Comparison of ENCODE assay signal across 21 mouse cellular contexts in genomic region chr1:191217939-191218338, GRCm38 (mm10). TPM values are rescaled to one million over a fixed set of nuclear protein-coding genes. Genes with fewer than 3 reads are reported as not detected.
DNase-seq lines count a peak whose midpoint lies in the region; ATAC-seq and TF ChIP-seq lines count a peak whose summit lies in the region.
"Had no signal": no experiment of that assay in that cellular context is flagged by ENCODE, and none has a peak within 500 bp of the region (broad histone marks: within the 10 kb centered on the region; RNA-seq: fewer than 3 reads in every experiment).

Gene Atf3 (minus strand): TSS chr1:191218039.

- 76% methylated on average over 6 of the region's 6 CpGs for WGBS in midbrain, embryonic 11.5 days
- WGBS in midbrain, postnatal 0 days, result 78% methylated on average over 6 of the region's 6 CpGs
- 74% methylated on average over 6 of the region's 6 CpGs for WGBS in limb, embryonic 10.5 days
- 70% methylated on average over 6 of the region's 6 CpGs for WGBS in hindbrain, postnatal 0 days

- H3K9ac ChIP-seq in midbrain, embryonic 11.5 days (ENCODE audit: low read length), result no peak within 1 kb of the TSS
- no peak within 1 kb of the TSS for H3K9ac ChIP-seq in midbrain, postnatal 0 days (replicated peaks; ENCODE audit: low read length, poor library complexity, severe bottlenecking)
- H3K9ac ChIP-seq in hindbrain, postnatal 0 days (replicated peaks; ENCODE audit: low read length), result no peak within 1 kb of the TSS
- H3K9ac ChIP-seq: embryonic facial prominence, embryonic 12.5 days; hindbrain, embryonic 12.5 days; liver, embryonic 12.5 days; lung, embryonic 14.5 days; neural tube, embryonic 13.5 days had no signal

- DNase-seq in gastrocnemius, postnatal 36 days, result no peak
- DNase-seq in gastrocnemius, postnatal 4 days (ENCODE audit: low spot score in 2 of 2), result no peak
- peak; percentile 41 for DNase-seq in midbrain, embryonic 11.5 days (ENCODE audit: low spot score, missing footprints)
- DNase-seq in midbrain, postnatal 0 days (ENCODE audit: low spot score), result no peak
- no peak for DNase-seq in limb, embryonic 10.5 days (ENCODE audit: low spot score)
- DNase-seq in right cerebral cortex, postnatal 25 days, result no peak
- no peak for DNase-seq in hindbrain, postnatal 0 days (ENCODE audit: low spot score)
- DNase-seq: adrenal gland, postnatal 14 days; cerebellum, adult 2 months; gastrocnemius, adult 2 months; lung, embryonic 14.5 days; right cerebral cortex, postnatal 14 days; thymus, postnatal 14 days had no signal

- H3K36me3 ChIP-seq in midbrain, embryonic 11.5 days (ENCODE audit: control insufficient read depth, insufficient read depth, low read length), result no peaks in the 10 kb centered on the region
- H3K36me3 ChIP-seq in midbrain, postnatal 0 days (ENCODE audit: insufficient read depth, low read length), result no peaks in the 10 kb centered on the region
- H3K36me3 ChIP-seq in limb, embryonic 10.5 days, result no peaks in the 10 kb centered on the region
- no peaks in the 10 kb centered on the region for H3K36me3 ChIP-seq in hindbrain, postnatal 0 days (ENCODE audit: insufficient read depth, low read length)
- H3K36me3 ChIP-seq: embryonic facial prominence, embryonic 12.5 days; hindbrain, embryonic 12.5 days; liver, embryonic 12.5 days; neural tube, embryonic 13.5 days had no signal

- no peaks in the 10 kb centered on the region for H3K9me3 ChIP-seq in midbrain, embryonic 11.5 days (ENCODE audit: control insufficient read depth, low read length)
- no peaks in the 10 kb centered on the region for H3K9me3 ChIP-seq in midbrain, postnatal 0 days (ENCODE audit: low read length)
- H3K9me3 ChIP-seq in limb, embryonic 10.5 days (replicated peaks), result no peaks in the 10 kb centered on the region
- no peaks in the 10 kb centered on the region for H3K9me3 ChIP-seq in hindbrain, postnatal 0 days (ENCODE audit: low read length)
- H3K9me3 ChIP-seq: embryonic facial prominence, embryonic 12.5 days; hindbrain, embryonic 12.5 days; liver, embryonic 12.5 days; neural tube, embryonic 13.5 days had no signal

- no peaks in the 10 kb centered on the region for H3K27me3 ChIP-seq in midbrain, embryonic 11.5 days (ENCODE audit: control insufficient read depth, insufficient read depth, low read length)
- H3K27me3 ChIP-seq in midbrain, postnatal 0 days (ENCODE audit: insufficient read depth, low read length), result no peaks in the 10 kb centered on the region
- H3K27me3 ChIP-seq in limb, embryonic 10.5 days (ENCODE audit: low read depth, poor library complexity, severe bottlenecking), result peaks cover 12% of the 10 kb centered on the region; the same call in 1 of the 2 replicates
- H3K27me3 ChIP-seq in hindbrain, postnatal 0 days (ENCODE audit: insufficient read depth, low read length), result no peaks in the 10 kb centered on the region
- H3K27me3 ChIP-seq: embryonic facial prominence, embryonic 12.5 days had no signal

- no peak for TF ChIP-seq CTCF in midbrain, postnatal 0 days (IDR thresholded peaks at IDR 0.05)
- TF ChIP-seq CTCF in hindbrain, postnatal 0 days (IDR thresholded peaks at IDR 0.05; ENCODE audit: low read depth), result no peak

- no peak within 1 kb of the TSS for H3K27ac ChIP-seq in midbrain, embryonic 11.5 days (ENCODE audit: low read depth, low read length)
- H3K27ac ChIP-seq in midbrain, postnatal 0 days (ENCODE audit: low read depth, low read length), result no peak within 1 kb of the TSS
- H3K27ac ChIP-seq in limb, embryonic 10.5 days, result no peak within 1 kb of the TSS
- no peak within 1 kb of the TSS for H3K27ac ChIP-seq in hindbrain, postnatal 0 days
- H3K27ac ChIP-seq: embryonic facial prominence, embryonic 12.5 days; gastrocnemius, adult 2 months; hindbrain, embryonic 12.5 days; layer of hippocampus, adult 2 months; liver, embryonic 12.5 days; neural tube, embryonic 13.5 days; stomach, postnatal 0 days had no signal

- peaks cover 3% of the 10 kb centered on the region; the same call in 1 of the 2 replicates for H3K4me1 ChIP-seq in midbrain, embryonic 11.5 days (ENCODE audit: control insufficient read depth, insufficient read depth, low read length)
- no peaks in the 10 kb centered on the region for H3K4me1 ChIP-seq in midbrain, postnatal 0 days (ENCODE audit: insufficient read depth, low read length)
- H3K4me1 ChIP-seq in limb, embryonic 10.5 days, result peaks cover 10% of the 10 kb centered on the region
- no peaks in the 10 kb centered on the region for H3K4me1 ChIP-seq in hindbrain, postnatal 0 days (ENCODE audit: insufficient read depth, low read length)
- H3K4me1 ChIP-seq: embryonic facial prominence, embryonic 12.5 days; liver, embryonic 12.5 days had no signal

- no peak within 1 kb of the TSS for H3K4me3 ChIP-seq in midbrain, embryonic 11.5 days (ENCODE audit: low read depth, low read length)
- H3K4me3 ChIP-seq in midbrain, postnatal 0 days (ENCODE audit: low read depth, low read length), result no peak within 1 kb of the TSS
- no peak within 1 kb of the TSS for H3K4me3 ChIP-seq in limb, embryonic 10.5 days
- no peak within 1 kb of the TSS for H3K4me3 ChIP-seq in hindbrain, postnatal 0 days (ENCODE audit: low read length)
- H3K4me3 ChIP-seq: embryonic facial prominence, embryonic 12.5 days; hindbrain, embryonic 12.5 days; layer of hippocampus, adult 2 months; liver, embryonic 12.5 days; neural tube, embryonic 13.5 days had no signal

- no peak within 1 kb of the TSS for H3K4me2 ChIP-seq in midbrain, embryonic 11.5 days
- no peak within 1 kb of the TSS for H3K4me2 ChIP-seq in midbrain, postnatal 0 days (ENCODE audit: low read depth, low read length, poor library complexity, severe bottlenecking)
- no peak within 1 kb of the TSS for H3K4me2 ChIP-seq in hindbrain, postnatal 0 days (ENCODE audit: low read depth, low read length)
- H3K4me2 ChIP-seq: liver, embryonic 12.5 days had no signal

- intact Hi-C loops in gastrocnemius, postnatal 36 days (cut with DNase I), result no loop called here

- ATAC-seq in midbrain, embryonic 11.5 days (ENCODE audit: low FRiP score), result no peak
- no peak for ATAC-seq in midbrain, postnatal 0 days (ENCODE audit: low FRiP score)
- no peak for ATAC-seq in megakaryocyte, adult 5-6 weeks (ENCODE audit: poor library complexity, severe bottlenecking)
- ATAC-seq in hindbrain, postnatal 0 days, result no peak
- ATAC-seq: forebrain, embryonic 16.5 days; liver, embryonic 12.5 days had no signal

RNA-seq across cellular contexts. Expression of gene Atf3, which starts in this region (rescaled TPM):
- 10 to 100 TPM; 11.9 to 18.8 TPM for total RNA-seq in gastrocnemius, postnatal 36 days (2021)
- 10 to 100 TPM in 1 of 2 experiments, 1 to 10 TPM in 1; 9.7 to 13.9 TPM for total RNA-seq in gastrocnemius, postnatal 4 days (2021)
- polyA plus RNA-seq in midbrain, embryonic 11.5 days (2014; fragmentation: Nextera tagmentation; extraction: Ambion mirVana), result 3.8 and 4.6 TPM in 2 replicates
- total RNA-seq in midbrain, postnatal 0 days (2014; rRNA removed), result 0.80 and 3.5 TPM in 2 replicates
- polyA plus RNA-seq in midbrain, postnatal 0 days (2015; fragmentation: Nextera tagmentation; extraction: Ambion mirVana), result 1.2 and 1.3 TPM in 2 replicates
- 15.5 and 38.2 TPM in 2 replicates for total RNA-seq in megakaryocyte, adult 5-6 weeks (2015)
- 19.3 and 57.2 TPM in 2 replicates for total RNA-seq in megakaryocyte, adult 5-6 weeks (2017)
- polyA plus RNA-seq in limb, embryonic 10.5 days (2016; fragmentation: Nextera tagmentation; extraction: Ambion mirVana), result 1.8 and 2.8 TPM in 2 replicates
- total RNA-seq in hindbrain, postnatal 0 days (2014; rRNA removed), result 1.6 and 1.8 TPM in 2 replicates
- polyA plus RNA-seq in hindbrain, postnatal 0 days (2015; fragmentation: Nextera tagmentation; extraction: Ambion mirVana), result 1.7 and 1.8 TPM in 2 replicates
